Mouse (Mus musculus) liver, postnatal 0 days (tissue): Measurements from ENCODE around the gene Fam83g. TPM values are rescaled to one million over a fixed set of nuclear protein-coding genes. Genes with fewer than 3 reads are reported as not detected.

Source experiments
- ATAC-seq: fragments of 200-750 bp; cut with Nextera tagmentation; 2 replicates; pipeline ENCODE4 v1.8.0; 2017; ENCODE audit warnings: mild to moderate bottlenecking, moderate library complexity
- DNase-seq: peaks from one replicate; pipeline ENCODE4 v3.0.0-alpha.2; 2016
- H3K27ac ChIP-seq: fragments of 300-500 bp; sonication (generic); 2 replicates; pipeline ENCODE4 v1.5.1; 2014; ENCODE audit warnings: antibody characterized with exemption, moderate library complexity, mild to moderate bottlenecking, low read depth
- H3K27me3 ChIP-seq: fragments of 300-500 bp; sonication (generic); 2 replicates; pipeline ENCODE4 v1.6.1; 2014; ENCODE audit warnings: low read length, control low read depth, mixed read lengths; ENCODE audit not compliant: insufficient read depth
- H3K36me3 ChIP-seq: fragments of 300-500 bp; sonication (generic); replicated peaks from 2 replicates; pipeline ENCODE4 v1.6.1; 2014; ENCODE audit warnings: mild to moderate bottlenecking, control low read depth, low read length, moderate library complexity, mixed read lengths; ENCODE audit not compliant: insufficient read depth
- H3K4me1 ChIP-seq: fragments of 300-500 bp; sonication (generic); 2 replicates; pipeline ENCODE4 v1.6.1; 2014; ENCODE audit warnings: antibody characterized with exemption, mild to moderate bottlenecking, control low read depth; ENCODE audit not compliant: insufficient read depth
- H3K4me2 ChIP-seq: fragments of 300-500 bp; sonication (generic); 2 replicates; pipeline ENCODE4 v1.6.1; 2014; ENCODE audit warnings: low read depth, mild to moderate bottlenecking, low read length, moderate library complexity, mixed read lengths
- H3K4me3 ChIP-seq: fragments of 300-500 bp; sonication (generic); 2 replicates; pipeline ENCODE4 v1.5.1; 2014; ENCODE audit warnings: low read depth, low read length
- H3K9ac ChIP-seq: fragments of 300-500 bp; sonication (generic); replicated peaks from 2 replicates; pipeline ENCODE4 v1.6.1; 2014; ENCODE audit warnings: mild to moderate bottlenecking, moderate library complexity
- H3K9me3 ChIP-seq: fragments of 300-500 bp; sonication (generic); 2 replicates; pipeline ENCODE4 v1.6.1; 2016; ENCODE audit warnings: mild to moderate bottlenecking, control low read depth, low read length, mixed read lengths
- CTCF ChIP-seq: sonication (generic); IDR thresholded peaks from 2 replicates; pipeline ENCODE4 v1.5.1; 2016; ENCODE audit warnings: antibody characterized with exemption, low read depth
- EP300 ChIP-seq: IDR thresholded peaks from 2 replicates; pipeline ENCODE4 v1.6.1; 2016; ENCODE audit warnings: antibody characterized with exemption, low read depth, mild to moderate bottlenecking
- WGBS: fragments of 180-500 bp; shearing (Covaris S2); extraction: QIAGEN DNeasy Blood & Tissue Kit; methylation state at CpG from one replicate; pipeline ENCODE4 v1.1.7; 2014; ENCODE audit not compliant: insufficient replicate concordance; 5-methylcytosine and 5-hydroxymethylcytosine counted together
- polyA plus RNA-seq: library from polyadenylated mRNA; unstranded; fragments of >200 nt; fragmentation: Nextera tagmentation; extraction: Ambion mirVana; gene quantifications from 2 replicates; pipeline ENCODE4 v1.2.1, GENCODE M21; 2015

Gene Fam83g
- polyA plus RNA-seq, 1 experiment from 2014 or later = 2.2 TPM

- WGBS = 72% methylated on average over 9 of the region's 9 CpGs
- DNase-seq = no peak
These were observed 33.2 kb upstream of the Fam83g start for GRCm38 (mm10) chr11:61650470-61651265.

GRCm38 (mm10) chr11:61652216-61652615, 31.7 kb upstream of the Fam83g start:
- TF ChIP-seq EP300 = no peak
- TF ChIP-seq CTCF = no peak
- no peak overlapping the region for H3K4me3 ChIP-seq
- H3K4me2 ChIP-seq = no peak overlapping the region
- no peak for ATAC-seq
- no peaks in the 10 kb centered on the region for H3K9me3 ChIP-seq
- H3K27me3 ChIP-seq = no peaks in the 10 kb centered on the region
- WGBS = 79% methylated on average over 5 of the region's 5 CpGs
- DNase-seq = no peak
- peaks cover 7% of the 10 kb centered on the region for H3K4me1 ChIP-seq
- H3K36me3 ChIP-seq = no peaks in the 10 kb centered on the region
- no peak overlapping the region for H3K9ac ChIP-seq
- H3K27ac ChIP-seq = no peak overlapping the region

More at GRCm38 (mm10) chr11:61650470-61651265, 33.2 kb upstream of the Fam83g start:
- H3K27ac ChIP-seq = no peak overlapping the region
- H3K9me3 ChIP-seq = no peaks in the 10 kb centered on the region
- no peaks in the 10 kb centered on the region for H3K27me3 ChIP-seq
- peaks cover 7% of the 10 kb centered on the region for H3K4me1 ChIP-seq
- TF ChIP-seq CTCF (no peak), EP300 (no peak)
- H3K36me3 ChIP-seq = no peaks in the 10 kb centered on the region
- no peak overlapping the region for H3K4me3 ChIP-seq
- no peak overlapping the region for H3K4me2 ChIP-seq
- no peak for ATAC-seq
- H3K9ac ChIP-seq = no peak overlapping the region

- Histone ChIP-seq H3K27me3 (no peaks in the 10 kb centered on the region), H3K4me3 (peak within 1 kb of the TSS; percentile 42), H3K9me3 (no peaks in the 10 kb centered on the region), H3K4me2 (peak within 1 kb of the TSS; percentile 54), H3K36me3 (no peaks in the 10 kb centered on the region), H3K9ac (no peak within 1 kb of the TSS; the same call in 1 of the 2 replicates), H3K4me1 (peaks cover 3% of the 10 kb centered on the region), H3K27ac (peak within 1 kb of the TSS; percentile 46; the same call in 1 of the 2 replicates)
- DNase-seq (peak; percentile 7), ATAC-seq (peak; percentile 48)
- 27% methylated on average over 10 of the region's 10 CpGs for WGBS
- TF ChIP-seq EP300 (no peak), CTCF (no peak)
These were observed 31.0 kb upstream of the Fam83g start, which contains the start of gene Grap for GRCm38 (mm10) chr11:61652686-61653447. TSS of gene Grap (plus strand) at chr11:61653265.

- Histone ChIP-seq H3K9me3 (no peaks in the 10 kb centered on the region), H3K4me3 (peak overlapping the region; percentile 42), H3K36me3 (no peaks in the 10 kb centered on the region), H3K27me3 (no peaks in the 10 kb centered on the region), H3K27ac (peak overlapping the region; percentile 45; the same call in 1 of the 2 replicates), H3K4me2 (peak overlapping the region; percentile 54), H3K4me1 (peaks cover 4% of the 10 kb centered on the region; the same call in 1 of the 2 replicates), H3K9ac (no peak overlapping the region; the same call in 1 of the 2 replicates)
- DNase-seq (no peak), ATAC-seq (no peak)
- TF ChIP-seq EP300 = no peak
- TF ChIP-seq CTCF = no peak
- WGBS = 56% methylated on average over 2 of the region's 2 CpGs
These were observed 30.3 kb upstream of the Fam83g start for GRCm38 (mm10) chr11:61653568-61653967.

- Histone ChIP-seq H3K4me2 (peak overlapping the region; percentile 26; the same call in 1 of the 2 replicates), H3K4me3 (no peak overlapping the region), H3K27ac (no peak overlapping the region), H3K4me1 (peaks cover 9% of the 10 kb centered on the region), H3K9ac (no peak overlapping the region), H3K36me3 (no peaks in the 10 kb centered on the region), H3K27me3 (no peaks in the 10 kb centered on the region), H3K9me3 (no peaks in the 10 kb centered on the region)
- 75% methylated on average over 4 of the region's 4 CpGs for WGBS
- TF ChIP-seq EP300 = no peak
- TF ChIP-seq CTCF = no peak
- no peak for ATAC-seq
- DNase-seq = no peak
These were observed 29.0 kb upstream of the Fam83g start for GRCm38 (mm10) chr11:61654786-61655311.

- DNase-seq = no peak
- 60% methylated on average over 4 of the region's 4 CpGs for WGBS
- H3K9me3 ChIP-seq = no peaks in the 10 kb centered on the region
- H3K4me3 ChIP-seq = no peak overlapping the region
- no peak overlapping the region for H3K27ac ChIP-seq
- no peaks in the 10 kb centered on the region for H3K27me3 ChIP-seq
- no peak for ATAC-seq
- H3K4me2 ChIP-seq = no peak overlapping the region
- H3K9ac ChIP-seq = no peak overlapping the region
- H3K36me3 ChIP-seq = no peaks in the 10 kb centered on the region
- peaks cover 9% of the 10 kb centered on the region for H3K4me1 ChIP-seq
- TF ChIP-seq EP300 = no peak
- no peak for TF ChIP-seq CTCF
These were observed 28.2 kb upstream of the Fam83g start for GRCm38 (mm10) chr11:61655649-61656048.
